Mouse (Mus musculus) yolk sac, embryonic 10.5 days (tissue): ENCODE results near the gene Denr.
A peak's percentile ranks its signal among the peaks of the same experiment; 100 is the strongest.

Experiments used
- DNase-seq: peaks from one replicate; pipeline ENCODE4 v3.0.0-alpha.2; 2017; ENCODE audit warnings: low spot score

Denr gene

DNA sequence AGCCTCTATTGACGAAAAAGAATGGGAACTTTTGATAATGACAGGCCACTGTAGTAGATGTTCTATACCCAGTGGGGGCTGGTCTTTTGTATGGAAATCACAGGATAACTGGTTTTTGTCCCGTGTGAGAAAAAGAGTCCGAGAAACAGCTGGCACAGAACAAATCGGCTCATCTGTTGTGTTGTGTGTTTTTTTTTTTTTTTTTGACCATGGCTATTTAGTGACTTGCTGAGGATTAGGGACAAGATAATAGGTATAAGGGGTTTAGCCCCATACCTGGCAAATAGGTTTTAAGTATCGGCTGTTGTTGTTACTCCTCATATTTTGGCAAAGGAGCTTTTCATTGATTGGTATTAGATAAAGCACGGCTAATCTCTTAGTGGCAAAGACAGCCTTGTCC, 65.5 kb downstream of the Denr start:
- no peak for DNase-seq

DNA sequence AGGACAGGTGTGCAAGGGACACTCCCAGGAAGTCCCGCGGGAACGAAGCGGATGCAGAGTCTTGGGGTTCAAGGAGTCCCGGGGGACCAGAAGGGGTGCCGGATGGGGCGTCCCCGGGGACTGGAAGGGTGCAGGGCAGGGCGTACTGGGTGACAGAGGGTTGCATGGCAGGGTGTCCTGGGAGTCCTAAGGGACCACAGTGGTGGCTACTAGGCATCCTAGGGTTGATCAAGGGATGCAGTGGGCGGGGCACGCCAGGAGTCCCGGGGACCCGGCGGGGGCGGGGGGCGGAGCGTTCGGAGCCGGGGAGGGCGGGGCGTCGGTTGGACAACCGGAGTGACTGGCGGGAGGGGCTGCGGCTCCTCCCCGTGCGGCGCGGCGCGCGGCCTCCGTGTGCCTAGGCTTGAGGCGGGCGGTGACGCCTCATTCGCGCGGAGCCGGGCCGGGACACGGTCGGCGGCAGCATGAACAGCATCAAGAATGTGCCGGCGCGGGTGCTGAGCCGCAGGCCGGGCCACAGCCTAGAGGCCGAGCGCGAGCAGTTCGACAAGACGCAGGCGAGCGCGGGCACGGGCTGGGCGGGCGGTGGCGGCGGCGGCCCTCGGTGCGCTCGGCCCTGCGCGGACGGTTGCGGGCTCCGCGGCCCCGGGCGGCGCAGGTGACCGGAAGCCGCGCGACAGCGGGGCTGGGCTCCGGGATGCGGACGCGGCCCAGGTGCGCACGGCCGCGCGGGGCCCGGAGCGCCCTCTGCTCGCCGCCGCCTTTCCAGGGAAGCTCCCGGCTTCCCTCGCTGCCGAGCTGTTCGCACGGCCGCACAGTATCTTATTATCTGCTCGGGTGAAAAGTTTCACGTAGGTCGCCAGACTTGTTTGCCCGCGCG, 66.6 kb downstream of the Denr start, which contains the start of gene Hip1r:
Gene Hip1r, plus strand, starts transcription at position 330 of the 880 bp plus-strand sequence.
- peak; percentile 83 for DNase-seq

GRCm38 (mm10) chr5:123974179-123974485, 67.2 kb downstream of the Denr start:
- no peak for DNase-seq

DNA sequence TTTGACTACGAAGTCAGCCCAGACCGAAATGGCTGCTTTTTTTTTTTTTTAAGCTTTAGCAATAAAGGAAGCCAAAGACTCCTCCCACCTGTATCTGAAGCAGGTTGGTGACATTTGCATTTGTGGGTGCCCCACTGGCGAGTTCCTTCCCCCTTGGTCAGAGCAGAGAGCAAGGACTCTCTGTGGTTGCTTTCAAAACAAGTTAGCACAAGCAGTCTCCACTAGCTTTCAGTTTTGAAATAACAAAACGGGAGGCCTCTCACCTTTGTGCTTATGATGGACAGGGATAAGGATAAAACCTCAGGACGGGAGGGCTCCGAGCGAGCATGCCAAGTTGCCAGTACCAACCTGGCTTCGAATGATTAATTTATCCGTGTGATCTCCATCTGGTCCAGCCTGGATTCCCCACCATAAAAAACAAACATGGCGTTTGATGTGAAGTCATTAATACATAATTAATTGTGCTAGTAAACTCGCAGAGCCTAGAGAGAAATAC, 67.7 kb downstream of the Denr start:
- no peak for DNase-seq

- peak; percentile 64 for DNase-seq
These were observed 68.7 kb downstream of the Denr start for GRCm38 (mm10) chr5:123975668-123976180.

DNA sequence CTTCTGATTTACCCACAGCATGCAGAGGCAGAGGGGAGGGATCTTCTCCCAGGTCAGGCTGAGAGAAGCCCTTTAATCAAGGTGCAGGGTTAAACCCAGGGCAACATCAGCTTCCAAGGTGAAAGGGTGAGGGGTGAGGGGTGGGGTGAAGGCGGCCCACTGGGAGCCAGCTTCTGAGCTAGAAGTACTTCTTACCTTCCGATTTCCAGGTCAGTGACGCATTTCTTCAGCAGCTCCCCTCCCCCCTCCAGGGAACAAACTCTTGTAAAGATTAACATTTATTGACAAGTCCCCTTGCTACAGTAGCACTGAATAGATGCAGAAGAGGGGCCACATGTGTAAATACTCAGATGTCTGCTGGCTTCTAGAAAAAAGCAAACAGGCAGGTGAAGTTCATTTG, 70.3 kb downstream of the Denr start:
- peak; percentile 89 for DNase-seq

GRCm38 (mm10) chr5:123978131-123978530, 71.2 kb downstream of the Denr start:
- no peak for DNase-seq
